Mouse (Mus musculus) embryonic facial prominence, embryonic 10.5 days (tissue): ENCODE data around the gene Golga2. TPM values are rescaled to one million over a fixed set of nuclear protein-coding genes. Genes with fewer than 3 reads are reported as not detected.

Experiments
- DNase-seq: peaks from one replicate; pipeline ENCODE4 v3.0.0-alpha.2; 2017; ENCODE audit warnings: low spot score
- H3K27ac ChIP-seq: fragments of 300-500 bp; sonication (generic); replicated peaks from 2 replicates; pipeline ENCODE4 v1.5.1; 2016; ENCODE audit warnings: mild to moderate bottlenecking
- H3K27me3 ChIP-seq: fragments of 300-500 bp; sonication (generic); replicated peaks from 2 replicates; pipeline ENCODE4 v1.6.1; 2016; ENCODE audit warnings: low read depth, mild to moderate bottlenecking; ENCODE audit not compliant: poor library complexity, severe bottlenecking
- H3K36me3 ChIP-seq: fragments of 300-500 bp; sonication (generic); replicated peaks from 2 replicates; pipeline ENCODE4 v1.6.1; 2016; ENCODE audit warnings: mild to moderate bottlenecking, moderate library complexity
- H3K4me1 ChIP-seq: fragments of 300-500 bp; sonication (generic); 2 replicates; pipeline ENCODE4 v1.6.1; 2016
- H3K4me3 ChIP-seq: fragments of 300-500 bp; sonication (generic); 2 replicates; pipeline ENCODE4 v1.5.1; 2016; ENCODE audit warnings: mild to moderate bottlenecking, moderate library complexity
- H3K9me3 ChIP-seq: fragments of 300-500 bp; sonication (generic); 2 replicates; pipeline ENCODE4 v1.6.1; 2016; ENCODE audit warnings: mild to moderate bottlenecking
- WGBS: fragments of 180-500 bp; shearing (Covaris S2); methylation state at CpG from one replicate; pipeline ENCODE4 v1.1.7; 2016; 5-methylcytosine and 5-hydroxymethylcytosine counted together
- polyA plus RNA-seq: library from polyadenylated mRNA; unstranded; fragments of >200 nt; fragmentation: Nextera tagmentation; extraction: Ambion mirVana; gene quantifications from 2 replicates; pipeline ENCODE4 v1.2.1, GENCODE M21; 2016

The Golga2 gene
- polyA plus RNA-seq = 20.2 and 22.5 TPM in 2 replicates

DNA sequence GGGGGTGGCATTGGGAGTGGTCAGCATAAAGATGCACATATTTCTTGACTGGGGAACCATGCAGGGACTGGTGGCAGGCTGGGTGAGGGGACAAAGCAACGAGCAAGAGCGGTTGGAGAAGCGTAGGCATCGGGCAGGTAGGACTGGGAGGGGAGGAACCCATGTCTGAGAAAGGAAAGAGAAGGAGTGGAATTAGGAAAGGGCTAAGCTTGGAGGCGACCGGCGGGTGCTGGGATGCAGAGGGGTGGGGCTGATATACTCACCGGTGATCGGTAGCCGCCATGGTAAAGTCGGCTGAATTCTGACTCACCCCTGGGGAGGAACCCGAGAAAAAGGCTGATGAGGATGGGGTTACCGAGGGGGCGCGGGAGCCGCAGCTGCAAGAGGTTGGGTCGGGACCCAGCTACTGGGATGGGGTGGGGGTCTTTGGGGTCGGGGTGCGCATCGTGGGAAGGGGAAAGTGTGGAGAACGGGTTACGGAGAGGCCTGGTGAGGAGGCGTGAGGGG, at the start of gene Golga2:
TSS of gene Golga2 (plus strand) at position 51 of the 507 bp plus-strand sequence.
- under 1% methylated on average over 23 of the region's 23 CpGs for WGBS

GRCm38 (mm10) chr2:32237571-32237970, 49.6 kb upstream of the Golga2 start:
- H3K36me3 ChIP-seq = peaks cover 57% of the 10 kb centered on the region
- 49% methylated on average over 4 of the region's 4 CpGs for WGBS
- H3K4me1 ChIP-seq = peaks cover 26% of the 10 kb centered on the region
- peak overlapping the region; percentile 79 for H3K4me3 ChIP-seq
- no peak for DNase-seq
- no peaks in the 10 kb centered on the region for H3K9me3 ChIP-seq
- H3K27ac ChIP-seq = peak overlapping the region; percentile 89; the same call in 1 of the 2 replicates
- H3K27me3 ChIP-seq = no peaks in the 10 kb centered on the region

More for the DNA sequence above, at the start of gene Golga2:
- Histone ChIP-seq H3K36me3 (peaks cover 36% of the 10 kb centered on the region), H3K27me3 (no peaks in the 10 kb centered on the region), H3K9me3 (no peaks in the 10 kb centered on the region), H3K4me1 (peaks cover 22% of the 10 kb centered on the region), H3K4me3 (peak within 1 kb of the TSS; percentile 92), H3K27ac (peak within 1 kb of the TSS; percentile 93)
- DNase-seq = no peak

DNA sequence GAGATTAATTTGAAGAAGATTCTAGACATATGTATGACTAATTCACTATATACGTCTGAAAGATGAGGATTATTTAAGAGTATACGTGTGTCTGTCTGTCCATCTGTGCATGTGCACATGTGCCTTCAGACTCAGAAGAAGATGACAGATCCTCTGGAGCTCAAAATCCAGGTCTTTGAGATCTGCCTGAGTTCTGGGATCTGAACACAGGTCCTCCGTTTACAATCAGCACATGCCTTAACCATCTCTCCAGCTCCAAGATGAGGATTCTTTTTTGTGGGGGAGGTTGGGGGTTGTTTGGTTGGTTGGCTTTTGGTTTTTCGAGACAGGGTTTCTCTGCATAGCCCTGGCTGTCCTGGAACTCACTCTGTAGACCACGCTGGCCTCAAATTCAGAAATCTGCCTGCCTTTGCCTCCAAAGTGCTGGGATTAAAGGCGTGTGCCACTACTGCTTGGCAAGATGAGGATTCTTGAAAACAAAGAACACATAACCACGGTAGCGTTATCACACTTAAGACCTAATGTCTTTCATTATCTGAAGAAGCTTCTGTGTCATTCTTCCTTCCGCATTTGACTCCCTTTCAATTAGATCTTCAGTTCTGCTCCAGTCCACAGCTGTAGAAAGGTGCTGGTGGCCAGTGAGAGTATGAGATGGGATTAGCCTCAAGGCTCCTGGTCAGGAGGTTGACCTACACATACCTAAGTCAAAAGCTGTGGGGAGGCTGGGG, 48.3 kb upstream of the Golga2 start:
- Histone ChIP-seq H3K27ac (no peak overlapping the region), H3K4me3 (no peak overlapping the region), H3K36me3 (peaks cover 57% of the 10 kb centered on the region), H3K9me3 (no peaks in the 10 kb centered on the region), H3K27me3 (no peaks in the 10 kb centered on the region), H3K4me1 (peaks cover 26% of the 10 kb centered on the region)
- 92% methylated on average over 9 of the region's 9 CpGs for WGBS
- DNase-seq = no peak

DNA sequence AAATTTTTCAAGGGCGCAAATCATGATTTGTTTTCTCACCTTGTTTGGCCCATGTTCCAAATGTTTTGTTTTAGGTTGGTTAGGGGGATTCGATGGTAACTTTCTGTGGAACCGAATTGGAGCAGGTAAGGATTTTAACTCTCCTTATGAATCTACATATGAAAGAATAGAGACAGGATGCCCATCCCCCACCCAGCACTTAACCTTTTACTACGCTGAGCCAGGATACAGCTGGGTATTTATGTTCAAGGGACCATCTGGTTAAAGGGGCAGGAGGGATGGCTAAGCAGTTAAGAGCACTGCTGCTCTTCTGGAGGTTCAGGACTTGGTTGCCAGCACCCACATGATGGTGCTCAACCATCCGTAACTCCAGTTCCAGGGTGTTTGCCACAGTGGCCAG, 46.6 kb upstream of the Golga2 start:
- H3K27me3 ChIP-seq = no peaks in the 10 kb centered on the region
- no peaks in the 10 kb centered on the region for H3K9me3 ChIP-seq
- no peak overlapping the region for H3K27ac ChIP-seq
- peaks cover 63% of the 10 kb centered on the region for H3K36me3 ChIP-seq
- H3K4me3 ChIP-seq = no peak overlapping the region
- no peak for DNase-seq
- H3K4me1 ChIP-seq = peaks cover 13% of the 10 kb centered on the region
- WGBS = 86% methylated on average over 5 of the region's 5 CpGs

DNA sequence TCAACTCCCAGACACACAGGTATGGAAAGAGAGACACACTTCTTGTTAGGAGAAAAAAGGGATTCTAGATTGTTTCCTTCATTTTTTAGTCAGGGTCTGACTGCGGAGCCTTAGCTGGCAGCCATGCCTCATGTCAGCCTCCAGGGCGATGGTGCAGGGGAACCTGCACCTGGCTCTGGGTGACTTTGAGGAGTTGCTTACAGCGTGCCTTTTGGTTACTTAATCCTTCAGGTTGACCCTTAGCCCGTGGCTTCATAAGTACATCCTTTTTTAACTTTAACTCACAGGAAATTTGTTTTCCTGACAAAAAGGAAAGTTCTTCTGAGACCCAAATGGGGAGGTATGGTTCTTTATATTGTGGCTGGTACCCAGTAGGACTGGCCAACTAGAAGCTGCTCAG, 44.2 kb upstream of the Golga2 start:
- Histone ChIP-seq H3K27me3 (no peaks in the 10 kb centered on the region), H3K4me3 (no peak overlapping the region), H3K9me3 (no peaks in the 10 kb centered on the region), H3K27ac (no peak overlapping the region), H3K36me3 (peaks cover 87% of the 10 kb centered on the region), H3K4me1 (no peaks in the 10 kb centered on the region; the same call in 1 of the 2 replicates)
- no peak for DNase-seq
- WGBS = 88% methylated on average over 4 of the region's 4 CpGs

GRCm38 (mm10) chr2:32246741-32247140, 40.4 kb upstream of the Golga2 start:
- H3K36me3 ChIP-seq = peaks cover 96% of the 10 kb centered on the region
- H3K27me3 ChIP-seq = no peaks in the 10 kb centered on the region
- DNase-seq = no peak
- H3K9me3 ChIP-seq = no peaks in the 10 kb centered on the region
- H3K4me3 ChIP-seq = no peak overlapping the region
- 87% methylated on average over 4 of the region's 4 CpGs for WGBS
- no peak overlapping the region for H3K27ac ChIP-seq
- H3K4me1 ChIP-seq = no peaks in the 10 kb centered on the region

- no peaks in the 10 kb centered on the region for H3K9me3 ChIP-seq
- no peaks in the 10 kb centered on the region for H3K27me3 ChIP-seq
- H3K4me3 ChIP-seq = no peak overlapping the region
- H3K4me1 ChIP-seq = no peaks in the 10 kb centered on the region
- peaks cover 100% of the 10 kb centered on the region for H3K36me3 ChIP-seq
- WGBS = 81% methylated on average over 10 of the region's 10 CpGs
- DNase-seq = no peak
- no peak overlapping the region for H3K27ac ChIP-seq
Measured at GRCm38 (mm10) chr2:32248377-32249361, 38.5 kb upstream of the Golga2 start.

GRCm38 (mm10) chr2:32251791-32252527, 35.2 kb upstream of the Golga2 start:
- H3K9me3 ChIP-seq = no peaks in the 10 kb centered on the region
- H3K4me1 ChIP-seq = no peaks in the 10 kb centered on the region
- H3K27me3 ChIP-seq = no peaks in the 10 kb centered on the region
- WGBS = 93% methylated on average over 12 of the region's 12 CpGs
- DNase-seq = no peak
- H3K27ac ChIP-seq = no peak overlapping the region
- no peak overlapping the region for H3K4me3 ChIP-seq
- peaks cover 97% of the 10 kb centered on the region for H3K36me3 ChIP-seq

- H3K4me3 ChIP-seq = no peak overlapping the region
- peaks cover 97% of the 10 kb centered on the region for H3K36me3 ChIP-seq
- no peak for DNase-seq
- H3K9me3 ChIP-seq = no peaks in the 10 kb centered on the region
- no peaks in the 10 kb centered on the region for H3K4me1 ChIP-seq
- H3K27me3 ChIP-seq = no peaks in the 10 kb centered on the region
- no peak overlapping the region for H3K27ac ChIP-seq
- 91% methylated on average over 5 of the region's 5 CpGs for WGBS
Measured at GRCm38 (mm10) chr2:32252658-32253057, 34.5 kb upstream of the Golga2 start.

- no peak overlapping the region for H3K27ac ChIP-seq
- peaks cover under 1% of the 10 kb centered on the region; the same call in 1 of the 2 replicates for H3K4me1 ChIP-seq
- WGBS = 80% methylated on average over 1 of the region's 1 CpGs
- H3K36me3 ChIP-seq = peaks cover 97% of the 10 kb centered on the region
- H3K4me3 ChIP-seq = no peak overlapping the region
- no peaks in the 10 kb centered on the region for H3K27me3 ChIP-seq
- no peak for DNase-seq
- no peaks in the 10 kb centered on the region for H3K9me3 ChIP-seq
Measured at GRCm38 (mm10) chr2:32253352-32253751, 33.8 kb upstream of the Golga2 start.

- H3K9me3 ChIP-seq = no peaks in the 10 kb centered on the region
- WGBS = 93% methylated on average over 5 of the region's 5 CpGs
- peaks cover 12% of the 10 kb centered on the region for H3K4me1 ChIP-seq
- no peak overlapping the region for H3K4me3 ChIP-seq
- H3K27me3 ChIP-seq = no peaks in the 10 kb centered on the region
- DNase-seq = no peak
- H3K27ac ChIP-seq = no peak overlapping the region
- H3K36me3 ChIP-seq = peaks cover 89% of the 10 kb centered on the region
Measured at GRCm38 (mm10) chr2:32254563-32254962, 32.6 kb upstream of the Golga2 start.

DNA sequence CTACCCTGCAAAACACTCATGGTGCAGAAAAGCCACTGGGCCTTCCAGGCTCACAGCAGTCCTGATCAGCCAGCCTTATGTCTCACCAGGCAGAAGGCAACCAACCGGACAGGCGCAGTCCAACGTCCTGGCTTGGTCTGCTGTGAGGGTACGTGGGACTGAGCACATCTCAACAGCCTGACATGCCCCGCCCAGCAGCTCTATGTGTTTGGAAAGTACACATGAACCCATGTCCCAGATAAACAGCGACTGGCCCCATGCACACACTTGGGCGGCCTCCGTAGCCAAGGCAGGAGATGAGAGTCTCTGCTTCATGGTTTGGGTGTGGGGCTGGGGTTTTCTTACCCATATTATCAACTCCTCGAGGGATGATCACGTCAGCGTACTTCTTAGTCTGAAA, 30.9 kb upstream of the Golga2 start:
- WGBS = 91% methylated on average over 11 of the region's 11 CpGs
- H3K27me3 ChIP-seq = no peaks in the 10 kb centered on the region
- H3K4me1 ChIP-seq = peaks cover 19% of the 10 kb centered on the region
- H3K27ac ChIP-seq = no peak overlapping the region
- no peak overlapping the region for H3K4me3 ChIP-seq
- H3K9me3 ChIP-seq = no peaks in the 10 kb centered on the region
- peaks cover 72% of the 10 kb centered on the region for H3K36me3 ChIP-seq
- no peak for DNase-seq
